Mouse (Mus musculus) layer of hippocampus, postnatal 14 days (tissue): ENCODE results near the gene Gm42417. TPM values are rescaled to one million over a fixed set of nuclear protein-coding genes. Genes with fewer than 3 reads are reported as not detected.

Experiments
- DNase-seq, 2 experiments: peaks; one replicate each; pipeline ENCODE4 v3.0.0; 2021 to 2022; ENCODE audit warnings: low spot score in 2 of 2, mixed read lengths in 1 of 2
- total RNA-seq, 2 experiments: library from RNA; stranded (reverse); gene quantifications; 2 replicates each; pipeline ENCODE4 v1.2.3; 2021

Gm42417 gene
- total RNA-seq, 2 experiments from 2014 or later, result not detected

- no peak for DNase-seq
These were observed 17.0 kb downstream of the Gm42417 start for GRCm38 (mm10) chr1:36522210-36522609.

GRCm38 (mm10) chr1:36519626-36520025, 19.6 kb downstream of the Gm42417 start:
- no peak for DNase-seq

GRCm38 (mm10) chr1:36518259-36518658, 21.0 kb downstream of the Gm42417 start:
- no peak for DNase-seq

- DNase-seq, result peak in 1 of 2 experiments; percentile 49
These were observed 25.5 kb downstream of the Gm42417 start for GRCm38 (mm10) chr1:36513718-36514117.

GRCm38 (mm10) chr1:36513310-36513709, 25.9 kb downstream of the Gm42417 start:
- DNase-seq, result peak in 1 of 2 experiments; percentile 70

- no peak for DNase-seq
These were observed 26.3 kb downstream of the Gm42417 start for GRCm38 (mm10) chr1:36512966-36513280.

- DNase-seq, result peak; percentile 55 to 60
These were observed 26.9 kb downstream of the Gm42417 start for GRCm38 (mm10) chr1:36512089-36512965.

GRCm38 (mm10) chr1:36511289-36512021, 27.8 kb downstream of the Gm42417 start, which contains the start of gene Cnnm3:
Gene Cnnm3, plus strand, starts transcription at chr1:36511867.
- DNase-seq, result peak; percentile 99

GRCm38 (mm10) chr1:36508238-36508637, 31.0 kb downstream of the Gm42417 start:
- no peak for DNase-seq

- peak; percentile 58 to 71 for DNase-seq
These were observed 38.0 kb downstream of the Gm42417 start for GRCm38 (mm10) chr1:36501261-36501660.

GRCm38 (mm10) chr1:36497312-36497711, 41.9 kb downstream of the Gm42417 start:
- DNase-seq, result no peak

GRCm38 (mm10) chr1:36496719-36497118, 42.5 kb downstream of the Gm42417 start:
- no peak for DNase-seq

- DNase-seq, result no peak
These were observed 45.9 kb downstream of the Gm42417 start for GRCm38 (mm10) chr1:36493299-36493698.

GRCm38 (mm10) chr1:36492416-36493139, 46.7 kb downstream of the Gm42417 start:
- DNase-seq, result no peak

- no peak for DNase-seq
These were observed 49.6 kb downstream of the Gm42417 start for GRCm38 (mm10) chr1:36489661-36490060.

- no peak for DNase-seq
These were observed 52.1 kb downstream of the Gm42417 start for GRCm38 (mm10) chr1:36487111-36487510.

- no peak for DNase-seq
These were observed 54.1 kb downstream of the Gm42417 start for GRCm38 (mm10) chr1:36485080-36485479.

GRCm38 (mm10) chr1:36483825-36484224, 55.4 kb downstream of the Gm42417 start:
- no peak for DNase-seq
